Mouse (Mus musculus): Measurements from ENCODE around the gene Mat2a.

Mat2a gene

GRCm38 (mm10) chr6:72415964-72416772, 23.2 kb downstream of the Mat2a start:
- no peak for DNase-seq (ENCODE audit: low spot score in 2 of 2)

- DNase-seq (ENCODE audit: low spot score in 2 of 2) = no peak
Observed at GRCm38 (mm10) chr6:72415181-72415580, 24.2 kb downstream of the Mat2a start.

GRCm38 (mm10) chr6:72414076-72414756, 25.1 kb downstream of the Mat2a start, which contains the start of gene Ggcx:
TSS of gene Ggcx (plus strand) at chr6:72414308.
- DNase-seq (ENCODE audit: low spot score in 2 of 2) = peak; percentile 95 to 97

GRCm38 (mm10) chr6:72410518-72410917, 28.8 kb downstream of the Mat2a start:
- no peak for DNase-seq (ENCODE audit: low spot score in 2 of 2)

GRCm38 (mm10) chr6:72410003-72410402, 29.4 kb downstream of the Mat2a start:
- DNase-seq (ENCODE audit: low spot score in 2 of 2) = no peak

- DNase-seq (ENCODE audit: low spot score in 2 of 2) = peak in 1 of 2 experiments; percentile 52
Observed at GRCm38 (mm10) chr6:72409567-72409966, 29.8 kb downstream of the Mat2a start.

- peak; percentile 49 to 77 for DNase-seq (ENCODE audit: low spot score in 2 of 2)
Observed at GRCm38 (mm10) chr6:72407119-72407518, 32.2 kb downstream of the Mat2a start.

- DNase-seq (ENCODE audit: low spot score in 2 of 2) = no peak
Observed at GRCm38 (mm10) chr6:72405356-72405755, 34.0 kb downstream of the Mat2a start.

- DNase-seq (ENCODE audit: low spot score in 2 of 2) = peak; percentile 47 to 76
Observed at GRCm38 (mm10) chr6:72401875-72402274, 37.5 kb downstream of the Mat2a start.

GRCm38 (mm10) chr6:72399967-72400366, 39.4 kb downstream of the Mat2a start:
- DNase-seq (ENCODE audit: low spot score in 2 of 2) = no peak

GRCm38 (mm10) chr6:72396837-72397251, 42.5 kb downstream of the Mat2a start:
- DNase-seq (ENCODE audit: low spot score in 2 of 2) = no peak

GRCm38 (mm10) chr6:72392341-72392740, 47.0 kb downstream of the Mat2a start:
- no peak for DNase-seq (ENCODE audit: low spot score in 2 of 2)

GRCm38 (mm10) chr6:72390795-72391521, 48.4 kb downstream of the Mat2a start:
- peak; percentile 79 to 81 for DNase-seq (ENCODE audit: low spot score in 2 of 2)

- DNase-seq (ENCODE audit: low spot score in 2 of 2) = peak; percentile 91 to 93
Observed at GRCm38 (mm10) chr6:72389941-72390771, 49.2 kb downstream of the Mat2a start, which contains the start of gene Vamp8. TSS of gene Vamp8 (minus strand) at chr6:72390703.

GRCm38 (mm10) chr6:72389471-72389940, 49.9 kb downstream of the Mat2a start:
- no peak for DNase-seq (ENCODE audit: low spot score in 2 of 2)

- DNase-seq (ENCODE audit: low spot score in 2 of 2) = no peak
Observed at GRCm38 (mm10) chr6:72388791-72389329, 50.5 kb downstream of the Mat2a start.

- no peak for DNase-seq (ENCODE audit: low spot score in 2 of 2)
Observed at GRCm38 (mm10) chr6:72388266-72388665, 51.1 kb downstream of the Mat2a start.

- no peak for DNase-seq (ENCODE audit: low spot score in 2 of 2)
Observed at GRCm38 (mm10) chr6:72387816-72388215, 51.5 kb downstream of the Mat2a start.

GRCm38 (mm10) chr6:72386561-72386960, 52.8 kb downstream of the Mat2a start:
- no peak for DNase-seq (ENCODE audit: low spot score in 2 of 2)

GRCm38 (mm10) chr6:72385258-72385657, 54.1 kb downstream of the Mat2a start:
- DNase-seq (ENCODE audit: low spot score in 2 of 2) = no peak

GRCm38 (mm10) chr6:72383952-72384351, 55.4 kb downstream of the Mat2a start:
- no peak for DNase-seq (ENCODE audit: low spot score in 2 of 2)
